Mouse (Mus musculus): ENCODE data around the gene Prph.
A peak's percentile ranks its signal among the peaks of the same experiment; 100 is the strongest.

Gene Prph

GRCm38 (mm10) chr15:99098493-99098861 is 43.5 kb downstream of the Prph start:
- DNase-seq (ENCODE audit: low spot score): no peak

DNA sequence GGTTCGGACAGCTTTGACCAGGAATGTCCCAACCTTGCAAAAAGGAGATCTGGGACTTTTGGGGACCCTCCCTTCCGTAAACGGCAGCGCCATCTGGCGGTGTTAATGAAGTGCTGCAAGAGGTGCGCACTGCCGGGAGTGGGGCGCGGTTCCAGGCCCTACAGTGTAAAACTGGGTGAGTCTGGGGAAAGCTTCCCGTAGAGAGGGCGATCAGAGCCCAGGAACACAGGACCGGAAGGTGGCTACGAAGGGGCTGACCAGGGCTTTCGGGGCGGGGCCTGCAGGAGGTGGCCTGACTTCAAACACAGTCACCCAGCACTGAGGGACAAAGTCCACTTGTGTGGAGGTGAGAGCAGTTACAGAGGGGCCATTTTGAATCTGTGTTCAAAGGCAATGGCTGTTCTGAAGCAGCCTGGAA is 44.2 kb downstream of the Prph start:
- DNase-seq (ENCODE audit: low spot score): peak; percentile 80

DNA sequence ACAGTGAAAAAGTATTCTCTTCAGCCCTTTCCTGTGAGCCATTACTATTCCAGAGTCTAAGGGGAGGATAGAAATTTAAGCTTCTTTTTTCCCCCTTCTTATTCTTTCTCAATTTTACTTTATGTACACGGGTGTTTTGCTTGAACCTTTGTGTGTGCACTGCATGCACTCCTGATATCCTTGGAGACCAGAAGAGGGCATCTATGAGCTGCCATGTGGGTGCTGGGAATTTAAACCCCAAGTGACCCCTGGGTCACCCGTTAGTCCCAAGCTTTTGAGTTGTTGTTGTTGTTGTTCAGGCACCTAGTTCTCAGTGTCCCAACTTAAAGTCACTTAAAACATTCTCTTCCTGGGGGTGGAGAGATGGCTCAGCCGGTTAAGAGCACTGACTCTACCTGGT is 45.0 kb downstream of the Prph start:
- no peak for DNase-seq (ENCODE audit: low spot score)

DNA sequence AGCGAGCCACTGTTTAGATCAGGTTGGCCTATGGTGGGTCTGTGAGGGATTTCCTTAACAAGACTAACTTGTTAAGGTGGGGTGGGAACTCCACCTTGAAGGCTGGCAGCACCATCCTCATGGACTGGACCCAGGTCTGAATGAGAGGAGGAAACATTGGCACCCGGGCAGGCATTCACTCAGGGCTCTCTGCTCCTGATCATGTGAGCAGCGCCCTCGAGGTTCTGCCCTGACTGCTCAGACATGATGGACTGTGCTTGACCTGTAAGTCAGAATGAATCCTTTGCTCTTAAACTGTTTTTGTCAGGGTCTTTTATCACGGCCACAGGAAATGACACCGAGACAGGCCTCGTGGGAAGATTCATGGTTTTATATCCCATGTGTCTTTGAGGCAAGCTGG is 50.3 kb downstream of the Prph start:
- no peak for DNase-seq (ENCODE audit: low spot score)

- no peak for DNase-seq (ENCODE audit: low spot score)
These were observed 52.9 kb downstream of the Prph start for GRCm38 (mm10) chr15:99107866-99108265.

All from testis, postnatal 10 days (tissue).